Mouse (Mus musculus): Measurements from ENCODE around the gene Itpripl2.

The Itpripl2 gene

DNA sequence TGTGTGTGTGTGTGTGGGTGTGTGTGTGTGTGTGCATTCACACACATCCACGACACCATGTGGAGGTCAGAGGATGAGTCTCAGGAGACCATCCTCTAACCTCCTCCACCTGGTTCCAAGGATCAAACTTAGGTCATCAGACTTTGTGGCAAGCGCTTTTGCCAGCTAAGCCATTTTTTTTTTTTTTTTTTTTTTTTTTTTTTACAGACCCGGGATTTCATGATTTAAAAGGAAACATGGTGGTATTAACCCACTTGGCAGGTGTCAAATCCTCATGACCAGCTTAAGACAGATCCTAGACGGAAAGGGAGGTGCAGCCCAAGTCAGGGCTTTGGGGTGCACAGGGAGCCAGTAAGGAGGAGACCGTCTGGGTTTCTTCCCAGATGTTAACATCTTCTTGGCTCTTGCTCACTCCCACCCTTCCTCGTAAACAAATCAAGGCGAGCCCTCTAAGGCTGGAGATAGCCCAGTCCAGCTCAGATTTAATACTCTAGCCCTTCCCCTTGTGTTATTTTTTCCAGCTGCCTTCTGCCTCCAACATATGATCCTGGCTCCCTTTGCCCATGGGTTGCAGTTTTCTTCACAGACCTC is 47.8 kb downstream of the Itpripl2 start:
- no peak for DNase-seq (ENCODE audit: low spot score in 2 of 2)

DNA sequence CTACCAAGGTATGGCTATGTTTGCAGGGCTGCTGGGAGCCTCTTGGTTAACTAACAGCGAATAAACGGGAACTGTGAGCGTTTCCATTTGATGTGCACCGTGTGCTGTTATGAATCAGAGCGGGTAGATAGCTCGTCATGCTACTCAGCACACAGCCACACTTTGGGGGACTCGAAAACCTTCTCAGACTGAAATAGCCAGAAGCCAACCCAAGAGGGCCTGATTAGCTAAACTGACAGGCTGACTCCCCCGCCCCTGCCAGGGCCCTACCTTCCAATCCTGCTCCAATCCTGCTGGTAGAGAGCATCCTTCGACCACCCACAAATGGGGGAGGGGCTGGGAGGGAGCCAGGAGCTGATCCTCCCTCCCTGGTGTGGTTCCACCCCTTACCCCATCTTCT is 48.4 kb downstream of the Itpripl2 start:
- DNase-seq (ENCODE audit: low spot score in 2 of 2) = peak in 1 of 2 experiments; percentile 57

DNA sequence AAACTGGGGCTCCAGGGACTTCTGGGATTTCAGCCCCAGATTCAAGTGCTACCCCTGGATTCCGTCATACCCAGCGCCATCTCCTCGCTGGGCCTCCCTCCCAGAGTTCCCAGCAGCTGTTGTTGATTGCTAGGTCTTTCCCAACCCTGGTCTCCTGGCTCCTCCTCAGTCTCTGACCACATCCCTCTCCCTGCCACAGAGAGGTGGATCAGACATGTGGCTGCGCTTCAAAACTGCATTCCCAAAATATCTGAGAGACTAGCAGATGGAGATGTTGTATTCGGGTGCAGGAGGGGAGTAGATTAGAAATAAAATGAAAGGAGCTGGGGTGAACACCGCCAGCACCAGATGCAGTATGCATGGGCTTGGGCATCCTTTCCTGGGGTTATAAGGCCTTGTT is 50.2 kb downstream of the Itpripl2 start:
- peak in 1 of 2 experiments; percentile 40 for DNase-seq (ENCODE audit: low spot score in 2 of 2)

DNA sequence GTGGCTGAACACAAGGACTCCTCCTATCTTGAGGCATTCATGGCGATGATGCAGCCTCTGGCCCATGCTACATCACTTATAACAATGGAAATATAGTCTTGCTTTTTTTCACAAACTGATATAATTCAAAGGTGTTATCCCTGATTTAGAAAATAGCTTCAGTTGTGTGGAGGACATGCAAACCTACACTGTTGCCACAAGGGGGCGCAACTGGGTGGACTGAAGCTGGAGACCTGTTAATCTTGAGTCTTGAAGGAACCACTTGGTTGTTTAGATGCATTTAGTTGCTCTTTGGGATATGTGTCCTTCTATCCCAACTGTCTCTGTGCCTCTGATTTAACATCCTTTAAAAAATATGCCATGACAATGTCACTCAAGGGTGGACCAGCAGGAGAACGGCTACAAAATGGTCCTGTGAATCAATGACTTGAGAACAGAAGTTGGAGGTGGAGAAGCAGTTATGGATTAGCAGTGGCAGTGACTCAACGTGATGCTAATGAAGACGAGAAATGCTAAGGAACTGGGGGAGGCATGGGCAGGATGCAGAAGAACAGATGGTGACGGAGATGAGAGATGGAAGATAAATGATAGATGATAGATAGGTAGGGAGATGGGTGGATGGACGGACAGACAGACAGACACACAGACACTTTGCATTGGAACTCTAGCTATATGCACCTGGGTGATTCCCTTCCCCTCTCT is 54.5 kb downstream of the Itpripl2 start:
- DNase-seq (ENCODE audit: low spot score in 2 of 2) = no peak
